ENCODE assay signal across 14 mouse cellular contexts in genomic region chr2:104915709-104916108, GRCm38 (mm10). TPM values are rescaled to one million over a fixed set of nuclear protein-coding genes. Genes with fewer than 3 reads are reported as not detected.
DNase-seq lines count a peak whose midpoint lies in the region; ATAC-seq and TF ChIP-seq lines count a peak whose summit lies in the region.
"Had no signal": no experiment of that assay in that cellular context is flagged by ENCODE, and none has a peak within 500 bp of the region (broad histone marks: within the 10 kb centered on the region; RNA-seq: fewer than 3 reads in every experiment).

No protein-coding gene starts in this region.

- H3K9me3 ChIP-seq in liver, embryonic 14.5 days (ENCODE audit: control insufficient read depth, low read length), result no peaks in the 10 kb centered on the region
- H3K9me3 ChIP-seq in liver, embryonic 11.5 days (ENCODE audit: control insufficient read depth, low read length), result no peaks in the 10 kb centered on the region
- no peaks in the 10 kb centered on the region for H3K9me3 ChIP-seq in midbrain, embryonic 14.5 days (ENCODE audit: control insufficient read depth, low read length)
- H3K9me3 ChIP-seq: forebrain, embryonic 10.5 days had no signal

- no peak overlapping the region for H3K9ac ChIP-seq in liver, embryonic 14.5 days (replicated peaks)
- H3K9ac ChIP-seq in liver, embryonic 11.5 days (ENCODE audit: low read depth, low read length), result no peak overlapping the region
- no peak overlapping the region for H3K9ac ChIP-seq in midbrain, embryonic 14.5 days (replicated peaks; ENCODE audit: low read length)

- no peaks in the 10 kb centered on the region for H3K4me1 ChIP-seq in liver, embryonic 14.5 days (replicated peaks; ENCODE audit: control insufficient read depth in 2 of 2, insufficient read depth in 2 of 2, low read length in 1 of 2)
- no peaks in the 10 kb centered on the region for H3K4me1 ChIP-seq in liver, embryonic 11.5 days (replicated peaks; ENCODE audit: control insufficient read depth, insufficient read depth, low read length)
- H3K4me1 ChIP-seq in midbrain, embryonic 14.5 days (ENCODE audit: control insufficient read depth, insufficient read depth, low read length), result no peaks in the 10 kb centered on the region
- H3K4me1 ChIP-seq: forebrain, embryonic 10.5 days had no signal

- H3K27me3 ChIP-seq in liver, embryonic 14.5 days (ENCODE audit: control insufficient read depth, insufficient read depth, low read length), result no peaks in the 10 kb centered on the region
- H3K27me3 ChIP-seq in liver, embryonic 11.5 days (replicated peaks; ENCODE audit: control insufficient read depth, insufficient read depth, low read length), result no peaks in the 10 kb centered on the region
- no peaks in the 10 kb centered on the region for H3K27me3 ChIP-seq in midbrain, embryonic 14.5 days (ENCODE audit: control insufficient read depth, insufficient read depth, low read length)

- ATAC-seq in liver, embryonic 14.5 days (ENCODE audit: insufficient read depth), result no peak
- no peak for ATAC-seq in liver, embryonic 11.5 days (replicated peaks; ENCODE audit: low FRiP score)
- ATAC-seq in megakaryocyte progenitor cell, adult 5-6 weeks (replicated peaks; ENCODE audit: poor library complexity), result peak; percentile 80
- no peak for ATAC-seq in midbrain, embryonic 14.5 days (ENCODE audit: low FRiP score, low TSS enrichment)

- 69% methylated on average over 3 of the region's 3 CpGs for WGBS in liver, embryonic 14.5 days (ENCODE audit: insufficient replicate concordance)
- 74% methylated on average over 3 of the region's 3 CpGs for WGBS in liver, embryonic 11.5 days
- WGBS in midbrain, embryonic 14.5 days, result 90% methylated on average over 3 of the region's 3 CpGs

- peak; percentile 30 for TF ChIP-seq CTCF in liver, embryonic 14.5 days (IDR thresholded peaks at IDR 0.05; ENCODE audit: low read depth)

- H3K27ac ChIP-seq in liver, embryonic 14.5 days, result no peak overlapping the region
- H3K27ac ChIP-seq in liver, embryonic 11.5 days (ENCODE audit: low read depth, low read length), result no peak overlapping the region
- no peak overlapping the region for H3K27ac ChIP-seq in midbrain, embryonic 14.5 days (replicated peaks; ENCODE audit: low read depth, low read length)
- H3K27ac ChIP-seq: forebrain, embryonic 10.5 days had no signal

- no peak overlapping the region for H3K4me2 ChIP-seq in liver, embryonic 14.5 days (ENCODE audit: low read depth)
- no peak overlapping the region for H3K4me2 ChIP-seq in liver, embryonic 11.5 days
- H3K4me2 ChIP-seq in midbrain, embryonic 14.5 days (ENCODE audit: low read length), result no peak overlapping the region

- H3K36me3 ChIP-seq in liver, embryonic 14.5 days (replicated peaks; ENCODE audit: control insufficient read depth, insufficient read depth, low read depth), result no peaks in the 10 kb centered on the region
- no peaks in the 10 kb centered on the region for H3K36me3 ChIP-seq in liver, embryonic 11.5 days (ENCODE audit: control insufficient read depth, insufficient read depth, low read length)
- H3K36me3 ChIP-seq in midbrain, embryonic 14.5 days (ENCODE audit: control insufficient read depth, insufficient read depth, low read length), result no peaks in the 10 kb centered on the region
- H3K36me3 ChIP-seq: forebrain, embryonic 10.5 days had no signal

- no peak for TF ChIP-seq EP300 in liver, embryonic 14.5 days (IDR thresholded peaks at IDR 0.05; ENCODE audit: low read depth)

- no peak overlapping the region for H3K4me3 ChIP-seq in liver, embryonic 14.5 days (ENCODE audit: insufficient read depth in 1 of 2, low read depth in 2 of 2, low read length in 2 of 2)
- H3K4me3 ChIP-seq in liver, embryonic 11.5 days (ENCODE audit: low read depth, low read length), result no peak overlapping the region
- H3K4me3 ChIP-seq in midbrain, embryonic 14.5 days (replicated peaks; ENCODE audit: low read depth, low read length), result no peak overlapping the region
- H3K4me3 ChIP-seq: forebrain, embryonic 10.5 days had no signal

- peak; percentile 4 to 13 for DNase-seq in cerebellum, postnatal 10 days
- no peak for DNase-seq in cerebellum, adult 8-10 months
- DNase-seq in liver, embryonic 14.5 days (ENCODE audit: low read depth in 3 of 3, low spot score in 3 of 3), result peak in 1 of 3 experiments; percentile 2
- no peak for DNase-seq in liver, embryonic 11.5 days (ENCODE audit: low spot score)
- peak; percentile 5 for DNase-seq in MEL-GATA-1-ER (ENCODE audit: extremely low read depth, low read depth)
- no peak for DNase-seq in midbrain, embryonic 14.5 days
- DNase-seq in yolk sac, embryonic 10.5 days (ENCODE audit: low spot score), result no peak
- DNase-seq: gastrocnemius, postnatal 36 days; heart, postnatal 14 days; kidney, postnatal 10 days; lung, postnatal 36 days had no signal

RNA-seq across cellular contexts. Expression of gene Ccdc73, which starts 48.1 kb away (rescaled TPM):
- 2.1 TPM in 1 of 2 replicates, not detected in the other for polyA plus RNA-seq in liver, embryonic 14.5 days (2012; rRNA removed)
- polyA plus RNA-seq in liver, embryonic 14.5 days (2014; fragmentation: Nextera tagmentation; extraction: Ambion mirVana), result 2.5 and 3.5 TPM in 2 replicates
- 4.3 and 6.3 TPM in 2 replicates for polyA plus RNA-seq in liver, embryonic 11.5 days (2014; fragmentation: Nextera tagmentation; extraction: Ambion mirVana)
- total RNA-seq in megakaryocyte progenitor cell, adult 5-6 weeks (2015), result 2.2 and 10.1 TPM in 2 replicates
- total RNA-seq in megakaryocyte progenitor cell, adult 5-6 weeks (2017), result 0.03 and 5.2 TPM in 2 replicates
- polyA plus RNA-seq in midbrain, embryonic 14.5 days (2014; fragmentation: Nextera tagmentation; extraction: Ambion mirVana), result 6.7 and 9.1 TPM in 2 replicates
- total RNA-seq: left cerebral cortex, postnatal 25 days had no signal

Comparison
In these comparisons a context has a peak if more than half of its experiments do, and no peak if none do; other contexts are left out.
1. DNase-seq: peak in cerebellum, postnatal 10 days (2 of 2) and MEL-GATA-1-ER (single experiment); none in cerebellum, adult 8-10 months (single experiment), liver, embryonic 11.5 days (single experiment), midbrain, embryonic 14.5 days (single experiment) and yolk sac, embryonic 10.5 days (single experiment).